Mouse (Mus musculus) megakaryocyte-erythroid progenitor cell, adult 5-6 weeks (primary cell): Measurements from ENCODE around the gene Psmd9. TPM values are rescaled to one million over a fixed set of nuclear protein-coding genes. Genes with fewer than 3 reads are reported as not detected.

Experiments used
- ATAC-seq: replicated peaks from 2 replicates; pipeline ENCODE4 v1.8.0; 2016; ENCODE audit warnings: mild to moderate bottlenecking, inconsistent platforms; ENCODE audit not compliant: severe bottlenecking, poor library complexity, low FRiP score, low TSS enrichment
- total RNA-seq, 2 experiments: library from RNA; stranded (forward) in 1 of 2; stranded (reverse) in 1 of 2; fragments of 200-1000, 215-1000 nt in 1 of 2; fragments of >200 nt in 1 of 2; fragmentation: Nextera tagmentation in 1 of 2; gene quantifications; 2 replicates each; pipeline ENCODE4 v1.2.3; 2014 to 2017

Gene Psmd9
- total RNA-seq (2014; fragmentation: Nextera tagmentation), result 89.8 and 96.1 TPM in 2 replicates
- 36.0 and 41.0 TPM in 2 replicates for total RNA-seq (2017)

DNA sequence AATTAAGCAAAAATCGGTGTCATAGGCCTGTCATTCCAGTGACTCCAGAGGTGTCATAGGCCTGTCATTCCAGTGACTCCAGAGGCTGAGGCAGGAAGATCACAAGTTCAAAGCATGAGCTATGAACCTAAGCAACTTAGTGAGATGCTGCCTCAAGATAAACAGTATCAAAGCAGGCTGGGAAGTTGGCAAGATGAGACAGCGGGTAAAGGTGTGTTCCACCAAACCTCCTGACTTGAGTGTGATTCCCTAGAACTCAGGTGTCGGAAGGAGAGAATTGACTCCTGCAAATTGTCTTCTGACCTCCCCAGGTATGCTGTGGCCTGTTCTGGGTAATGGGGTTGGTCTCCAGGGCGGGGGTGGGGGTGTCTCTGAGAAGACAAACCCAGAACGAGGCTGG lies at the start of gene Psmd9:
Gene Psmd9 (plus strand): TSS at position 130 of the 400 bp plus-strand sequence.
- ATAC-seq, result no peak

DNA sequence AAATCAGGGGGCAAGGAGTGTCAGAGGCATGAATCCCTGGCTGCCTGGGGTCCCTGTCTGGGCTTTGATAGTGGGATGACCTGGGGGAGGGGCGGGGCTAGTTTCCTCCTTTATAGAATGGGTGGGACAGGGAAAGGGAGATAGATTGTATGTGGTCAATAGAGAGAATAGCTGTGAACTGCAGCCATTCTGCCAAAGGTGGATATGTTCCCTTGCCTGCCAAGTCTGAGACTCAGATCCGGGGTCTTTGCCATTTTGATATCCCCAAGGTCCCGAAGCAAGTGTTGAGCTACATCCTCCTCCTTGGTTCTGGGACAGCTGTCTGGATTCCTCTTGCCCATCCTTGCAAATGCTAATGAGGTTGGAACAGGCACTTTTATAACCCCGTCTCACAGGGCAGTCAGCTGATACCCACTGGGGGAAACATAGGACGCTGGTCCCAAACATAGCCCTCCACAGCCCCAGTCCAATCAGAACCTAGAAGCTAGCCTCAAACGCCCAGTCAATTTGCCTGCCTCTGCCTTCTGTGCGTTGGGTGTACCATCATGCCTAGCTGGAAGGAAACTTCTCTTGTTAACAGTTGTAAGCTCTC lies 48.5 kb upstream of the Psmd9 start:
- ATAC-seq, result no peak

DNA sequence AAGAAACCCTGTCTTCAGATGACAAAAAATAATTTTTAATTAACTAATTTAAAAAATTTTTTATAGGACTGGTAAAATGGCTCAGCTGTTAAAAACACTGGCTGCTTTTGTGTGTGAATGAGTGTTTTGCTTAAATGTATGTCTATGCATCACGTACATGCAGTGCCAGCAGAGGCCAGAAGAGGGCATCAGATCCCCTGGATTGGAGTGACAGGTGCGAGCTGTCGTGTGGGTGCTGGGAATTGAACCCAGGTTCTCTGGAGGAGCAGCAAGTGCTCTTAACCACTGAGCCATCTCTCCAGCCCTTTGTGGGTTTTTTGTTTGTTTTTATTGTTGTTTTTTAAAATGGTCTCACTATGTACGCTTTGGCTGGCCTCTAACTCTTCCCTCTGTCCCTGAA lies 47.0 kb upstream of the Psmd9 start:
- ATAC-seq, result no peak

DNA sequence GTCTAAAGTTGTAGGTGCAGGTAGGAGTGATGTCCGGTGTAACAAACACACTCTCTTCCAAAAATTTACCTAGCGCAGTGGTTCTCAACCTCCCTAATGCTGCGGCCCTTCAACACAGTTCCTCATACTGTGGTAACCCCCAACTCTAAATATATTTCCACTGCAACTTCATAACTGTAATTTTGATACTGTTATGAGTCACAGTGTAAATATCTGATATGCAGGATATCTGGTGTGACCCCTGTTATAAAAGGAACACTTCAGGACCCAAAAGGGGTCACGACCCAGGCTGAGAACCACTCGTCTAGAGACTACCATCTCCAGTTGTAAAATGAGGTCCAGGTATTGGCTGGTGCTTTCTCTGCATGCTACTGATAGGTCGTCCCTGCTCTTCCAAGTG lies 44.1 kb upstream of the Psmd9 start:
- ATAC-seq, result no peak

DNA sequence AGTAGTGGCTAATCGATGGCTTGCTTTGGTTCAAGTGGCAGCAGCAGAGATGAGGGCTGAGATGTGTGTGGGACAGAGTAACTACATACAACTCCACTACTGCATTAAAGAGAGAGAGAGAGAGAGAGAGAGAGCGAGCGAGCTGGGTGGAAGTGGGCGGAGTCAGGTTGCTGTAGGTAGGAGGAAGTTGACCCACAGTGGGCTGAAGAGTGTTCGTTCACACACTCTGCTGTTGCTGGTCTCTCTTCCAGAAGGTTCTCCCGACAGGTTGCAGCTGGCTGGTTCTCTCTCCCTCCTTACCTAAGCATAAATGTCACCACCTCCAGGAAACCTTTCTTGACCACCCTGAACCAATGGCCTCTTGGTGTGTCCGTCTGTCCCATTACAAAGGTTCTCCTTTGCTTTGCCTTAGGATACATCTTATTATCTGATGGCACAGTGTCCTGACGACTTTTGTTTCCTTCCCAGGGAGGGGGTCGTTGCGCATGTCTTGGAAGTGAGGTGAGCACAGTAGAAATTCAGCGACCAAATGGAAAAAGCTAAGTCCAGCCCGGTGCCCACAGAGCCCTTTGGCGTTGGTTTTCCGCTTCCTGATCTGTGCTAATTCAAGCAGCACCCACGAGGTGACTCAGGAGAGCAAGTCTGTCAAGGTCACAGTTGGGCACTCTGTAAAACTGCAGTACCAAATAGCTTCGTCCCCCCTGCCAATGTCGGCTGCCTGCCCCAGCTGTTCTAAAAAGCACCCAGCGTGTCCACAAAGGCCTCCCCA lies 43.4 kb upstream of the Psmd9 start:
- ATAC-seq, result no peak

DNA sequence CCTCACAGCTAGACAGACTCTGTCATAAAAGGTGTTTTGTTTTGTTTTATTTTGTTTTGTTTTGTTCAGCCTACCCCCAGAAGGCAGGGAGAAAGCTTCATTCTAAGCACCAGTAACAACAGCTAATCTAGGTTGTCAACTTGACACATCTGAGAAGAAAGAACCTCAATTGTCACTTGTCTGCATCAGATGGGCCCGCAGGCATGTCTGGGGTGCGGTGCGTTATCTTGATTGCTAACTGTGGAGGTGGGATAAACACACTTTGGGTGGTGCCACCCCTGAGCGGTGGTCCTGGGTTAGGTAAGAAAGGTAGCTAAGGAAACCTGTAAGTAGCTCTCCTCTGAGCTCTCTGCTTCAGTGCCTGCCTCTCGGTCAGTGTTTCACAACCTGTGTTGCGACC lies 42.2 kb upstream of the Psmd9 start:
- no peak for ATAC-seq

DNA sequence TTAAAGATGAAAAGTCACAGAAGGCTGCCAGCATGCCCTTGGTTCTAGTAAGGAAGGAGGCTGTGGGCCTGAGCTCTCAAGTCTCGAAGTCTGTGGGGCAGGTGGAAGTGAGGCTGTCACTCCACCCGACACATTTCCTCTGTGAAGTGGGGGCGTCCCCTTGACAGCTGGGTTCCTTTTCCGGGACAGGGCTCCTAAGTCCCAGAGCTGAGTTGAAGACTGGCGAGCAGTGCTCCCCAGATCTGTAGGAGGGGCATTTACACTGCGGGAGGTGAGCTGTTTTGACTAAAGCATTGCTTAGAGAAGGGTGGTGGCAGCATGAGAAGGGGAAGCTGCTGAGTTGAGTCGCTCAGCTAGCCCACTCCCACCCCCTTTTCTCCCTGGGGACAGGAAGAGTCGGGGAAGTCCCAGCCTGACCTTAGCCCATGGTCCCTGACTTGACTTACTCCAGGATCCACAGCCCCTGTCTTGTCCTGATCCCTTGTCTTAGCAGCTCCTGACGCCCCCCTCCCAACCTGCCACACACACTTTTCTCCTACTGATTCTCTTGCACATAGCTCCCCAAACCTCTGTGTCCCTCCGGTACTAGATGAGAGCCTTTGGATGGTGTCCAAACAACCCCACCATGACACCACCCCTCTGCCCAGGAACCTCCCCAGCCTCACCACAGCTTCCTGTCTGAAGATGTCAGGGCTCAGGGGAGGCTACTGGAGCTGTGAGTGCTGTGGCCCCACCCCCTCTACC lies 40.6 kb upstream of the Psmd9 start:
- peak; percentile 24; the same call in 1 of the 2 replicates for ATAC-seq

DNA sequence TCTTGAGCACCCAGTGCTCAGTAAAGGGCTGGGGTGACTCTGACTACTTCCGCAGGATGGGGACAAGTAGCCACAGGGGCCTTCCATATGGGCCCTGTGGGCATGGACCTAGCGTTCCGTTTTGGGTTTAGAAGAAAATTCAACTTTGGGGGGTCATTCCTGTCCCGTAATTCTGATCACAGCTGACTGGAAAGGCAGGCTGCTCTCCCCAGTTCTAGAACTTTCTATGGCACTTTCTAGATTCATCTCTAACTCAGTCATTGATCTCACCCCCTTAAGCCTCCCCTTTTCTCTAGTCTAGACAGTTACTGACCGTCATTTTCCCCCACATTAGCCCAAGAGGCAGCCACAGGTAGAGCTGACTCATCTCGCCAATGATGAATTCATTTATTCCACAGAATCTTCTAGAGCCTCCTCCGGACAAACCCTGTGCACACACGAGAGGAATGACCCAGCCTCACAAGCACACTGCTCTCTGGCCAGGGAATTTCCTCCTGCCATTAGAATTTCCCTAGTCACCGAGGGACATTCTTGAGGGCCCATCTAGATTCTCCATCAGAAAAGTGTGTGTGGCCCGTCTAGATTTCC lies 39.9 kb upstream of the Psmd9 start:
- ATAC-seq, result no peak

DNA sequence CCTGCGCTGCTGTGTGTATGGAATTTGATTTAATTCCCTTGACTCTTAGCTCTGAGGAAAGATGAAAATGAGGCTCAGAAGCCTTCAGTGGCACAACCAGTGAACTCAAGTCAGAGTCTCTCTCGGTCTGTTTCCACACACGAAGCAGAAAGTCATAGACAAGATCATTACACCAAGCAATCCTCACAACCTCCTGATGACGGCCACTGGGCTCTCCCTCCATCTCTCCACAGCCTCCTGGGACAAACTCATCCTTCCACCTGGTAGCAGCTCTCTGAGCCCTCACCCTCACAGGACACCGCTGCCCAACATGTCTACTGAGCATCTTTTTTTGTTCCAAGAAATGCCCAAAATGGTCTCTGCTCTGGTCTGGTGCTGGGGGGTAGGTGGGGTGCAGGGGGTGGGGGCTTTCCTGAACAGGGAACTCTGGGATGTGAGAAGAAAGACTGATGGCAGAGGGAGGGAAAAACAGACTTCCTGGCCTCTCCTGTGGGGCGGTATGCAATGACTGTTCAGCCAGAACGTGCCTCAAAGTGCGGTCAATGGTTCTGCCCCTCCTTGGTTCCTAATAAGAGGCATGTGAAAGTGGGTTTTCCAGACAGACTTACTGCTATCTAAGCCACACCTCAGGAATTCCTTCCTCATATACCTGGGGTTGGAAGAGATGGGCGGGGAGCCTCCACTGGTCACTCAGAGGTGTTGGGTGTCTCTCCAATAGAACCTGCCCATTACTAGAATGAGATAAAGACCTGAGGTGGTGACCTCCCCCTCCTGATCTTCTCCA lies 39.0 kb upstream of the Psmd9 start:
- no peak for ATAC-seq

DNA sequence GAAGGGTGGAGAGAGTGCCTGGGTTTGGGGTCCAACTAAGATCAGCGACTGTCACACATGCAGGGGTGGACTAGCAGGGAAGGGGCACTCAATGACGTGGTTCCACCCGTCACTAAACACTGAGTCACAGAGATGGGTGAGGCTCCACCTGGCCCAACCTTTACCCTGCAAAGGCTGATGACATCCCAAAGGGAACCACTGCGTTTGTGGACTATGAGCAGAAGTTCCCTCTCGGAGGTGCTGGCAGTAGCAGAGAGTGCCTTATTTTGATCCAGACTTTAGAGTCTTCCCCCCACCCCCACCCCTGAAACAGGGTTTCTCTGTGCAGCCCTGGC lies 38.4 kb upstream of the Psmd9 start:
- no peak for ATAC-seq

DNA sequence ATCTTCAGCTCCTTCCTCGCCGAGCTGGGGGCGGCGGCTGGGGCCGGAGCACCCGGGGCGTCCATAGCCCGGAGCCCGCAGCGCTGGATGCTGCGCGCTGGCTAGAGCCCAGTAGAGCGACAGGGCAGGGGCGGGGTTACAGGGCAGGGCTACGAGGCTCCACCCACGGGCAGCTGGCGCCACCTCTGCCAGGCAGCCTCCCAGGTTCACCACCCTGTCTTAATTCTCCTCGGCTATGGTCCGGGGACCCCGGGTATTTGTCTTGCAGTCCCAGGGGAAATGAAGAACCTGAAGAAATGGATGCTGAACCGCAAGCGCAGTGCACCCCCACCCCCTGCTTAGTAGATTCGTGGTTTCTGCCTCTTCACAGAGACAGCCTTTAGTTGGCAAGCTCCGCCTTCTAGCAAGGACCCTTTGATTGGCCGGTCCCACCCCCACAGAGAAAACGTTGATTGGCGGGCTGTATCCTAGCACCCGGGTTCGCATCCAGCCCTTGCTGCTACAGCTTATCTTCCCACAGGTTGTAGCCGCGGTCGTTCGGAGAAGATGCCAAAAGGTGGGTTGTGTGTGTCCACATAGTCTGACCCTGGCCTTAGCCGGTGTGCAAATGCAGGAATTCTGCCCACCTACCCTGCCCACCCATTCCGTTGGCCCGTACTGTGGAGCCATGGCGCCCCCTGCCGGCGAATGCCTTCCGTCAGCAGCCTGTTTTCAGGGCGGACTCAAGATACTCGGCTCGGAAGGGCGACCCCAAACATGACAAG lies 36.7 kb upstream of the Psmd9 start, which contains the start of gene Rhof:
Gene Rhof (minus strand): TSS at position 385 of the 764 bp plus-strand sequence.
- ATAC-seq, result peak; percentile 58

DNA sequence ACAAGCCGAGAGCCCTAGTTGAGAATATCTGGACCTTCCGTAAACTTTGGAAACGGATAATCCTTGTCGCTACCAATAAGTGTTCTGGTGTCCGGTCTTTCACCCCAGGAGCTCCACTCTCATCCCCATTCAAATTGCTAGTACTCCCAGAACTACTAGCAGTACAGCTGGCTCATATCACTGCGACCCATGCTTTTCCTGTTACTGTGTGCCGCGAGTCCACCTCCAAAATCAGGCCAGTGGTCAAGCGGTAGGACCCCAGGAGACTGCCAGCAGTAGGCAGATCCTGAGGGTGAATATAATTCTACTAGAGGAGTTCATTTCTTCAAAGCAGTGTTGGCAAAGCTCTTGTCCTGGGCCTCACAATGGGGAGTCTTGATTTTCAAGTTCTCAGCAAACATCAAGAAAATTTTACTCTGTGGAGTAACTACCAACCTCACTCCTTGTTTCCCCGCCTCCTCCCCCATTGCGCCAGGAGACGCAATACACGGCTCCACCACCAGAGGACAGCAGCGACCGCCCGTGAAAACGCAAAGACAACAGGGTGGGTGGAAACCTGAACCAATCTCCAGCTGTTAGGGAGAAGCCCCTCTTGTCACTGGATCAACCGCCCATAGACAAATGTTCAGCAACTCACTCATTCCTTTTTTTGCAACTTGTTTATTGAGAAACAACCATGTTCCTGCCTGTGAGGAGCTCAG lies 36.0 kb upstream of the Psmd9 start:
- no peak for ATAC-seq

DNA sequence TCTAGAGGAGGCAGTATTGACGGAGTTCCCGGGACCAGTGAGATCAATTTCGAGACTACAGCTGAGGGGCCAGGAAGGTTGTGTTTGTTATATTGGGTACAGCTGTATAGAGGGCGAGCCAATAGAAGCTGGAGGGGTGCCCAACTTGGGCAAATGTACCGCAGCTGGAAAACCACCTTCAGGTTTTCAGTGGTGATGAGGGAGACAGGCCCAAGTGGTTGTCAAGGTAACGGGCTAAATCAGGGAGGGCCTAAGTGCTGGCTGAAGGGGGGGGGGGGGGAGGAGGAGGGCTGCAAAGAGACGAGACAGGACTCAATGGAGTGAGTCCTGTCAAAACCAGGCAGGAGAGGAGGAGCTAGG lies 35.4 kb upstream of the Psmd9 start:
- ATAC-seq, result no peak

DNA sequence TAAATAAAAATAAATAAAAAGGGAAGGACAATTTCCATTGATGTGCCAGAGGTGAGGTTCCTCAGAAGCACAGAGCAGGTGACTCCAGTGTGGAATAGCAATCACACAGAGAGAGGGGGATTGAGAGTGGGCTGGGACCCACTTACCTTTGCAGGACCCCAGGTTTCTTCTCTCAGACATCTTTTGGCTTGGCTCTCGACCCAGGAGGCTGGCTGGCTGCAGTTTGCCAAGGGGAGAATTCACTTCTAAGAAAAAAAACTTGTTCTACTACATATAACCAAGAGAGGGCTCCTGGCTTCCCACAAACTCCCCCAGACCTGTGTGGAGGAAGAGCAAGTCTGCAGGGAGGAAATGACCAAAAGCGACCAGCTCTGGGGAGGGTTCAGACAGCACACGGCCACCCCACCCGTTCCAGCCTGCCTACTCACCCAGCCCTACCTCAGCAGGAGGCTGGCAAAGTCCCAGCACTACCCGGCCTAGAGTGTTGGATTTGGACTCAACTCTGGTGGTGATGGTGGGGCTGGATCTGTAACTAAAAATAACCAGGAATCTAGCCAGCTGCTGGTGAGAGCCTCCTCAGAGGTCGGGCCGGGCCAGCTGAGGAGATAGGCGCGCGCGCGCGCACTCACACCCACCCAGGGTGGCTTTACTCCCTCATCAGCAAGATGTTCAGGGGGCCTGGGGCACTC lies 34.9 kb upstream of the Psmd9 start:
- ATAC-seq, result no peak

DNA sequence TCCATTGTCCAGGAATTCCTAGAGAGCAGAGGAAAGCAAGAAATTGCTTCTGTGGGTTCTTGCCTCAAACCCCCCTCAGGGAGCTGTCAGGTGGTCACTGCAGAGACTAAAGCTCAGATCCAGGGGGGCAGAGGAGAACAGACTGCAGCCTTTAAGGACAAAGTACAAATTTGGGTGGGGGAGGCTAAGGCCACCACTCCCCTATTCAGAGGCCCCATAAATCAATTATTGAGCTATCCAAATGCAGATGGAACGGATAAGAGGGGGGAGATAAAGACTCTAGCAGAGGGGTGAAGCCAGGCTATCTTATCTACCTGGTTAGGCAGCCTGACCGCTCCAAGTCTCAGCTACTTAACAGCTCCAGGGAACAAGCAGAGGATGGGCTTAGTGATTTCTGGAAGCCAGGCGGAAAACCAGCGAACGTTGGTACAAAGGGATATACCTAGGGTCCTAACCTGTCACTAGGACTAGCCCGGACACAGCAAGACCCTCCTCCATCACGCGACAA lies 34.3 kb upstream of the Psmd9 start:
- ATAC-seq, result no peak

DNA sequence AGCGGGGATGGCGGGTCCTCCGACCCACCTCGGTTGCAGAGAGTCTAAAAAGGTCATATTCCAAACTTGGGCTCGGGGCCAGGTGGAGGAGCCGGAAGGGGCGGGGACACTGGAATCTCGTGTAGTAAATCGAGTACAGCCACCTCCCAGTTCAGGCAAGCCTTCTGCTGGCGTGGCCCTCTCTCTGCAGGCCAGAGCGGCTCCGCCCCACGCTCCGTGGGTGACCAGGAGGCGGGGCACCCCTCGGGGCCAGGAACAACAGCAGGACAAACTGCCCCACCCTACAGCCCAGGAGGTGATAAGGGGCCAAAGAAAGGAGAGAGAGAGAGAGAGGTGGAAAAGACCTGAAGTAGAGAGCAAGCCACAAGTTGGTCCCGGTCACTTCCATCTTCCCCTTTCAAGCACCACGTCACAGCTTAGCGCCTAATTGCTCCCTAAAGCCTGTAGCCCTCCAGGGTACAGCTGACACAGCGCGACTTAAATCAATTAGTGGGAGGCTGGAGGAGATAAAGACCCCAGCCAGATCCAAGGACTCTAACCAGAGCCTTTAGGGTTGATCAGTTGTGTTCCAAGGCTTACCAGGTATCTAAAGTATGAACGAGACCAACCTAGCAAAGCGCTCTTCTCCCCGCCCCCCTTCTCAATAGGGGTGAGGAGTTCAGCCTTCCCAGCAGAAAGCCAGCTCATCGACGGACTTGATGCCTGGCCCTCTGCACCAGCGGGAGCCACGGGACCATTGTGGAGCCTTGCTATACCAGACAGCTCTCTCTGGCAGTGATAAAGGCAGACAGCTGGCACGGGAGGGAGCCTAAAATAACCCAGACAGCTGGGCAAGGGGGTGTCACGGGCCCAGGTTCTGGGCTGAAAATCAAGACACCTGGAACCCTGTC lies 33.5 kb upstream of the Psmd9 start:
- ATAC-seq, result 0 out of 2 replicates have a peak, but pooled peaks have one; percentile 9
